Mouse (Mus musculus) liver, embryonic 16.5 days (tissue): ENCODE results near the gene Mepce. TPM values are rescaled to one million over a fixed set of nuclear protein-coding genes. Genes with fewer than 3 reads are reported as not detected.

Experiments used
- ATAC-seq: fragments of 200-750 bp; cut with Nextera tagmentation; 2 replicates; pipeline ENCODE4 v1.8.0; 2017; ENCODE audit warnings: low read depth, mild to moderate bottlenecking, moderate number of reproducible peaks, moderate library complexity
- H3K27ac ChIP-seq: fragments of 300-500 bp; sonication (generic); 2 replicates; pipeline ENCODE4 v1.5.1; 2014; ENCODE audit warnings: mild to moderate bottlenecking, low read length
- H3K27me3 ChIP-seq: fragments of 300-500 bp; sonication (generic); 2 replicates; pipeline ENCODE4 v1.6.1; 2014; ENCODE audit warnings: low read depth, low read length, mixed read lengths; ENCODE audit not compliant: control insufficient read depth, insufficient read depth
- H3K36me3 ChIP-seq: fragments of 300-500 bp; sonication (generic); 2 replicates; pipeline ENCODE4 v1.6.1; 2014; ENCODE audit warnings: mild to moderate bottlenecking; ENCODE audit not compliant: control insufficient read depth, insufficient read depth
- H3K4me1 ChIP-seq: fragments of 300-500 bp; sonication (generic); 2 replicates; pipeline ENCODE4 v1.6.1; 2014; ENCODE audit warnings: low read depth, low read length, mixed read lengths; ENCODE audit not compliant: control insufficient read depth
- H3K4me2 ChIP-seq: fragments of 300-500 bp; sonication (generic); 2 replicates; pipeline ENCODE4 v1.6.1; 2014; ENCODE audit warnings: low read depth, low read length, mixed read lengths
- H3K4me3 ChIP-seq: fragments of 300-500 bp; sonication (generic); 2 replicates; pipeline ENCODE4 v1.5.1; 2014; ENCODE audit warnings: low read depth, mild to moderate bottlenecking, low read length
- H3K9ac ChIP-seq: fragments of 300-500 bp; sonication (generic); 2 replicates; pipeline ENCODE4 v1.6.1; 2014; ENCODE audit warnings: low read depth, low read length
- H3K9me3 ChIP-seq: fragments of 300-500 bp; sonication (generic); replicated peaks from 2 replicates; pipeline ENCODE4 v1.6.1; 2016; ENCODE audit warnings: low read length; ENCODE audit not compliant: control insufficient read depth
- WGBS: fragments of 180-500 bp; shearing (Covaris S2); extraction: QIAGEN DNeasy Blood & Tissue Kit; methylation state at CpG from one replicate; pipeline ENCODE4 v1.1.7; 2014; ENCODE audit not compliant: insufficient replicate concordance; 5-methylcytosine and 5-hydroxymethylcytosine counted together
- polyA plus RNA-seq: library from polyadenylated mRNA; unstranded; fragments of >200 nt; fragmentation: Nextera tagmentation; extraction: Ambion mirVana; gene quantifications from 2 replicates; pipeline ENCODE4 v1.2.1, GENCODE M21; 2015

Mepce gene
- polyA plus RNA-seq, 1 experiment from 2014 or later = 3.8 TPM

GRCm38 (mm10) chr5:137783901-137784540, 3.4 kb downstream of the Mepce start:
- peaks cover 41% of the 10 kb centered on the region for H3K4me1 ChIP-seq
- H3K36me3 ChIP-seq = peaks cover 29% of the 10 kb centered on the region
- H3K4me2 ChIP-seq = peak overlapping the region; percentile 99
- H3K9me3 ChIP-seq = no peaks in the 10 kb centered on the region
- peak overlapping the region; percentile 95 for H3K9ac ChIP-seq
- 50% methylated on average over 9 of the region's 9 CpGs for WGBS
- no peak for ATAC-seq
- H3K27ac ChIP-seq = 0 out of 2 replicates have a peak overlapping the region, but pooled peaks have one; percentile 20
- no peaks in the 10 kb centered on the region for H3K27me3 ChIP-seq
- H3K4me3 ChIP-seq = peak overlapping the region; percentile 88

GRCm38 (mm10) chr5:137782776-137783522, 4.5 kb downstream of the Mepce start:
- H3K9me3 ChIP-seq = no peaks in the 10 kb centered on the region
- 77% methylated on average over 13 of the region's 13 CpGs for WGBS
- H3K27me3 ChIP-seq = no peaks in the 10 kb centered on the region
- H3K4me2 ChIP-seq = 0 out of 2 replicates have a peak overlapping the region, but pooled peaks have one; percentile 99
- ATAC-seq = no peak
- peaks cover 29% of the 10 kb centered on the region for H3K36me3 ChIP-seq
- peaks cover 43% of the 10 kb centered on the region for H3K4me1 ChIP-seq
- no peak overlapping the region for H3K27ac ChIP-seq
- no peak overlapping the region for H3K4me3 ChIP-seq
- H3K9ac ChIP-seq = peak overlapping the region; percentile 27; the same call in 1 of the 2 replicates

- no peak overlapping the region for H3K4me3 ChIP-seq
- H3K4me2 ChIP-seq = no peak overlapping the region
- H3K36me3 ChIP-seq = peaks cover 29% of the 10 kb centered on the region
- ATAC-seq = no peak
- no peaks in the 10 kb centered on the region for H3K9me3 ChIP-seq
- 84% methylated on average over 7 of the region's 7 CpGs for WGBS
- H3K27ac ChIP-seq = no peak overlapping the region
- no peaks in the 10 kb centered on the region for H3K27me3 ChIP-seq
- H3K4me1 ChIP-seq = peaks cover 48% of the 10 kb centered on the region
- H3K9ac ChIP-seq = no peak overlapping the region
These were observed 5.8 kb downstream of the Mepce start for GRCm38 (mm10) chr5:137781661-137782060.

- under 1% methylated on average over 75 of the region's 83 CpGs for WGBS
- peaks cover 47% of the 10 kb centered on the region for H3K4me1 ChIP-seq
- peak; percentile 68 for ATAC-seq
These were observed 8.2 kb downstream of the Mepce start for GRCm38 (mm10) chr5:137779053-137779933.

GRCm38 (mm10) chr5:137778635-137779034, 8.8 kb downstream of the Mepce start, which contains the start of gene Ppp1r35:
Gene Ppp1r35, plus strand, starts transcription at chr5:137778849.
- peak within 1 kb of the TSS; percentile 99 for H3K4me2 ChIP-seq
- H3K27ac ChIP-seq = peak within 1 kb of the TSS; percentile 95
- no peaks in the 10 kb centered on the region for H3K27me3 ChIP-seq
- peaks cover 40% of the 10 kb centered on the region for H3K4me1 ChIP-seq
- peak; percentile 96 for ATAC-seq
- H3K36me3 ChIP-seq = peaks cover 27% of the 10 kb centered on the region
- H3K4me3 ChIP-seq = peak within 1 kb of the TSS; percentile 99
- H3K9ac ChIP-seq = peak within 1 kb of the TSS; percentile 98
- no peaks in the 10 kb centered on the region for H3K9me3 ChIP-seq
- under 1% methylated on average over 31 of the region's 31 CpGs for WGBS

More at GRCm38 (mm10) chr5:137779053-137779933, 8.2 kb downstream of the Mepce start:
- Histone ChIP-seq H3K27me3 (no peaks in the 10 kb centered on the region), H3K36me3 (peaks cover 29% of the 10 kb centered on the region), H3K27ac (peak overlapping the region; percentile 95), H3K4me2 (peak overlapping the region; percentile 99), H3K9ac (peak overlapping the region; percentile 98), H3K9me3 (no peaks in the 10 kb centered on the region), H3K4me3 (peak overlapping the region; percentile 99)

GRCm38 (mm10) chr5:137777267-137777845, 10.1 kb downstream of the Mepce start:
- Histone ChIP-seq H3K27me3 (no peaks in the 10 kb centered on the region), H3K27ac (no peak overlapping the region), H3K9ac (no peak overlapping the region), H3K4me1 (peaks cover 37% of the 10 kb centered on the region), H3K4me2 (no peak overlapping the region), H3K4me3 (no peak overlapping the region), H3K9me3 (no peaks in the 10 kb centered on the region), H3K36me3 (peaks cover 16% of the 10 kb centered on the region)
- no peak for ATAC-seq
- WGBS = 64% methylated on average over 7 of the region's 7 CpGs

GRCm38 (mm10) chr5:137776408-137776918, 11.0 kb downstream of the Mepce start:
- no peak; the same call in 1 of the 2 replicates for ATAC-seq
- H3K4me3 ChIP-seq = no peak overlapping the region
- no peaks in the 10 kb centered on the region for H3K27me3 ChIP-seq
- WGBS = 12% methylated on average over 5 of the region's 5 CpGs
- H3K4me2 ChIP-seq = no peak overlapping the region; the same call in 1 of the 2 replicates
- no peaks in the 10 kb centered on the region for H3K9me3 ChIP-seq
- peak overlapping the region; percentile 25; the same call in 1 of the 2 replicates for H3K27ac ChIP-seq
- H3K36me3 ChIP-seq = peaks cover 7% of the 10 kb centered on the region
- peaks cover 37% of the 10 kb centered on the region for H3K4me1 ChIP-seq
- no peak overlapping the region; the same call in 1 of the 2 replicates for H3K9ac ChIP-seq
